Mouse (Mus musculus): ENCODE measurements around the gene Steap3. TPM values are rescaled to one million over a fixed set of nuclear protein-coding genes. Genes with fewer than 3 reads are reported as not detected.

Steap3 gene
- total RNA-seq, 2 experiments from 2014 or later, result 7.2 to 8.9 TPM

DNA sequence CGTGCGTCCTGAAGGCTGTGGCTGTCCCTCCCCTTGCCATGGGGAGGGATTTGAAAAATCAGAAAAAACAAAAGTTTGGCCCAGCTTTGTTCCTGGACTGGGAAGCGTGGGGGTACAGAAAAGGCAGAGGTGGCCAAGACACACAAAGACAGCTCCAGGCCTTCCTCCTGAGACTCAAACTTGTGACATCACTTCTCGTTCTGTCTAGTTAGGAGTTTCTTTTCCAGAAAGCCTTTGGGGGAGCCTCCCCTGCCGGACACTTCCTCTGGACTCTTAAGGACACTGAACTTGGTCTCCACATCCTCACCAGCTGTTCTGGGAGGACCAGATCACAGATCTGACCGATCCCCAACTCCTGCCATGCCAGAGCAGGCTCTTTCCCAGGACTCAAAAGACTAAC is 18.8 kb downstream of the Steap3 start:
- intact Hi-C loops (cut with DNase I), result no loop called here
- DNase-seq (ENCODE audit: extremely low spot score in 1 of 2, low spot score in 2 of 2), result peak in 1 of 2 experiments; percentile 37

GRCm38 (mm10) chr1:120252519-120253160 is 19.9 kb downstream of the Steap3 start:
- intact Hi-C loops (cut with DNase I), result no loop called here
- DNase-seq (ENCODE audit: extremely low spot score in 1 of 2, low spot score in 2 of 2), result no peak

GRCm38 (mm10) chr1:120251193-120251592 is 21.3 kb downstream of the Steap3 start:
- intact Hi-C loops (cut with DNase I), result no loop called here
- no peak for DNase-seq (ENCODE audit: extremely low spot score in 1 of 2, low spot score in 2 of 2)

GRCm38 (mm10) chr1:120250586-120250985 is 21.9 kb downstream of the Steap3 start:
- DNase-seq (ENCODE audit: extremely low spot score in 1 of 2, low spot score in 2 of 2), result no peak
- intact Hi-C loops (cut with DNase I), result no loop called here

DNA sequence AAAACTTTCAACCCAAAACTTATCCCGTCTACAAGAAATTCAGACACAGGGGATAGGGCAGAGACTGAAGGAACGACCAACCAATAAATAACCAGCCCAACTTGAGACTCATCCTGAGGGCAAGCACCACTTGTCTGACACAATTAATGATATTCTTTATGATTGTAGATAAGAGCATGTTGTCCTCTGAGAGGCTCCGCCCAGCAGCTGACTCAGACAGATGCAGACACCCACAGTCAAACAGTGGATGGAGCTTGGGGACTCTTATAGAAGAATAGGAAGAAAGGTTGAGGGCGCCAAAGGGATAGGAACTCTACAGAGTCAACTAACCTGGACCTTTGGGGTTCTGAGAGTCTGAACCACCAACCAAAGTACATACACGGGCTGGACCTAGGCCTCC is 22.7 kb downstream of the Steap3 start:
- no peak for DNase-seq (ENCODE audit: extremely low spot score in 1 of 2, low spot score in 2 of 2)
- intact Hi-C loops (cut with DNase I), result no loop called here

- intact Hi-C loops (cut with DNase I), result no loop called here
- peak in 1 of 2 experiments; percentile 77 for DNase-seq (ENCODE audit: extremely low spot score in 1 of 2, low spot score in 2 of 2)
These were observed 24.3 kb downstream of the Steap3 start for GRCm38 (mm10) chr1:120248156-120248555.

GRCm38 (mm10) chr1:120247351-120247750 is 25.2 kb downstream of the Steap3 start:
- DNase-seq (ENCODE audit: extremely low spot score in 1 of 2, low spot score in 2 of 2), result no peak
- intact Hi-C loops (cut with DNase I), result no loop called here

DNA sequence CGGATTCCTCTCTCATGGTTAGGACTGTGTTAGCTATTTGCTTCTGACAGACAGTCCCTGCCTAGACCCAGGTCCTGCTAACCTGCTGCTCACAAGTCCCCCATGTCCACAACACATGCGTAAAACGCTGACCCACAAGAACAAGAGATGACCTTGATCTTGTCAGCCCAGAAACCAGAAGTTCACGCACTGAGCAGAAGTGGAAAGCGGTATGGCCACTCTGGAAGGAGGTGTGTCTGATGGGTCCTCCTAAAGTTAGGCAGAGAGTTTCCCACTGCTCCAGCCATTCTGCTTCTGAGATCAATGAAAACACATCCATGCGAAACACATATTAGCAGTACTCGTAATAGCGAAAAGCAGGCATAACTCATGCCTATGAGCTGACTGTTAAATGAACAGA is 25.6 kb downstream of the Steap3 start:
- DNase-seq (ENCODE audit: extremely low spot score in 1 of 2, low spot score in 2 of 2), result no peak
- intact Hi-C loops (cut with DNase I), result no loop called here

DNA sequence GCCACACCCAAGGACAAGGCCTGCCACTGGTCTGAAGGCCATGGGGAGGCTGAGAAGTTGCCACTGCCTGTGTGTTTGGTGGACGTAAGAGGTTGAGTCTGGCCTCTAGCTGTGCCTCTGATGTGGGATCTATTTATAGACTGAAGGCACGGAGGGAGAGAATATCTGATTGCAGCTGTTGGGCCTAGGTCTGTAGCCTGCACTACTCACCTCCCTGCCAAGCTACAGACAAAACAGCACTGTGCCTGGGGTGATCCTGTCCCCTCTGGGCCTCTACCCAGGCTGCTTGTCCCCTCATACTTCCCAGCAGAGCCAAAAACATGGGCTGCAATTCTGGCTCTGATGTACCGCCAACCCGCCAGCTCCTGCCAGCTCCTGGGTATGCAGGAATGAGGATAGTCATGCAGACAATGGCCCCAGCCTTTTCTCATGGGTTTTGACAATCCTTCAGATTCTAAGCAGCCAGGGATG is 26.8 kb downstream of the Steap3 start:
- intact Hi-C loops (cut with DNase I), result no loop called here
- peak; percentile 61 to 67 for DNase-seq (ENCODE audit: extremely low spot score in 1 of 2, low spot score in 2 of 2)

- intact Hi-C loops (cut with DNase I), result no loop called here
- DNase-seq (ENCODE audit: extremely low spot score in 1 of 2, low spot score in 2 of 2), result no peak
These were observed 27.9 kb downstream of the Steap3 start for GRCm38 (mm10) chr1:120244646-120245045.

- intact Hi-C loops (cut with DNase I), result no loop called here
- no peak for DNase-seq (ENCODE audit: extremely low spot score in 1 of 2, low spot score in 2 of 2)
These were observed 28.5 kb downstream of the Steap3 start for GRCm38 (mm10) chr1:120243987-120244386.

DNA sequence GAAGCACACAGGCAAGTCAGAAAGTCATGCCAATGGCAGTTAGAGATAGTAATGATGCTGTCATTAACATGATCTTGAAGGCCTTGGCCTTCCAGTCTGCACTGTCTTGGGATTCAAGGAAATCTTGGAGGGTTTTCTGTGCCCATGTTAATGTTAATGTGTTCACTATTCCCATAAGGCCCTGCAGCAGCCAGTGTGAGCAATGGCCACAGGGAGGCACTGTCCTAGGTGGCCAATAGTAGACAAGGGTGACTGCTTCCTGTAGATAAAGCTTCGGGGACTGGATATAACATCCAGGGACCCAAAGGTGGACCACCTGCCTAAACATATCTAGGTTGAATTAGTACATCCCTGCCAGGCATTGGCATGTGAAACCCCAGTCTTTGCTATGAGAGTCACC is 35.4 kb downstream of the Steap3 start:
- no peak for DNase-seq (ENCODE audit: extremely low spot score in 1 of 2, low spot score in 2 of 2)
- intact Hi-C loops (cut with DNase I), result no loop called here

- no peak for DNase-seq (ENCODE audit: extremely low spot score in 1 of 2, low spot score in 2 of 2)
- intact Hi-C loops (cut with DNase I), result no loop called here
These were observed 36.1 kb downstream of the Steap3 start for GRCm38 (mm10) chr1:120236424-120236823.

DNA sequence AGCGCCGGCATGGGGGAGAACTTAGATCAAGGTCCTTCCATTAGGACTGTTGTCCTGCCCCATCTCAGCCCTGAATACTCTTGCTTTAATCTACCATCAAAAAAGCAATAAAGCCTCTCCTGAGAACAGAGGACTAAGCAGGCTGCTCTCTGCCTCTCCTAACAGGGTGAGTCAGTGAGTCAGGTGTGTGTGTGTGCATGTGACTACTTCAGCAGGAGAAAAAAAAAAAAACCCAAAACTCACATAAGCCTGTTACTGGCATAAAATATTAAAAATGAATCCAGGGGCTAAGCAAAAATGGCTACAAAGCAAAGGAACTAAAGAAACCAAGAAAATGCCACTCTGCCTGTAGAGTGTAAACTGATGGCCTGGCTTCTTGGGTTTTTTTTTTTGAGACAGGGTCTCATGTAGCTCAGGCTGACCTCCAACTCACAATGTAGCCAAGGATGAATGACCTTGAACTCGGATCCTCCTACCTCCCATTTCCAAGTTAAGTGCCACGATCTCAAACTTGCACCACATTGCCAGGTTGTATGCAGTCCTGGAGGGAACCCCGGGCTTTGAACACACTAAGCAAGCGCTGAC is 36.8 kb downstream of the Steap3 start:
- intact Hi-C loops (cut with DNase I), result no loop called here
- no peak for DNase-seq (ENCODE audit: extremely low spot score in 1 of 2, low spot score in 2 of 2)

DNA sequence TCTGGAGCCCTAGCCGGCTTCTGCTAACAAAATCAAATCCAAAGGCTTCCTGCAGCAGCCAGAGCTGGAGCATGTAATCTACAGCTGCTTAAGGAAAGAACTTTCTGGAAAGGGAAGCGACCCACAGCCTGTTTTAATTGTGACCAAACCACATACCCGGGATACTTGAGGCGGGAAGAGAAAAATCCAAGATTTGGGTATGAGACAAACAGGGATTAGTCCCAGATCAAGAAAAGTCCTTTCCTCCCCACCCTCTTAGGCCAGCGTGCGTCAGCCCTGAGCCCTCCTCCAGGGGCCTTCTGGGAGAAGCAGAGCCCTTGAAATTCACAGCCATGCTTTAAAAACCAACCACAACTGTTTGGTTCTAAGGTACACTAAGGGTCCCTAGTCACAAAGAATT is 40.3 kb downstream of the Steap3 start:
- DNase-seq (ENCODE audit: extremely low spot score in 1 of 2, low spot score in 2 of 2), result no peak
- intact Hi-C loops (cut with DNase I), result no loop called here

DNA sequence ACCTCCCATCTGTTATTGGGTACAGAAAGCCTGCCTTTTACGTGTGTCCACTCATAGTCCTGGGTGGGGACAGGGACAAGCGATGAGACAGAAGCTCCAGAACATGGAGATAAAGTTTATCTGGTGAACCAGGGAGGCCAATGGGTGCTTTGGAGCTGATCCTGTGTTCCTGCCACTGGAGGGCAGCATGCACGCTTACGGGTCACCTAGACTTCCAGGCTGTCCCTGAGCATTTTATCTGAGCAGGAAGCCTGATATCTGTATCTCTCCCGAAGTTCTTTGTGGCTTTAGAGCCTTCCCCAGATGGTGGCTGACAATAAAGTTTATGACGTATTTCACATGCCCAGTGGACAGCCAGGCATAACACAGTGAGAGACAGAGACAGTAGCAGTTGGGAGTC is 41.2 kb downstream of the Steap3 start:
- intact Hi-C loops (cut with DNase I), result no loop called here
- peak in 1 of 2 experiments; percentile 55 for DNase-seq (ENCODE audit: extremely low spot score in 1 of 2, low spot score in 2 of 2)

GRCm38 (mm10) chr1:120229723-120230471 is 42.6 kb downstream of the Steap3 start:
- DNase-seq (ENCODE audit: extremely low spot score in 1 of 2, low spot score in 2 of 2), result no peak
- intact Hi-C loops (cut with DNase I), result no loop called here

DNA sequence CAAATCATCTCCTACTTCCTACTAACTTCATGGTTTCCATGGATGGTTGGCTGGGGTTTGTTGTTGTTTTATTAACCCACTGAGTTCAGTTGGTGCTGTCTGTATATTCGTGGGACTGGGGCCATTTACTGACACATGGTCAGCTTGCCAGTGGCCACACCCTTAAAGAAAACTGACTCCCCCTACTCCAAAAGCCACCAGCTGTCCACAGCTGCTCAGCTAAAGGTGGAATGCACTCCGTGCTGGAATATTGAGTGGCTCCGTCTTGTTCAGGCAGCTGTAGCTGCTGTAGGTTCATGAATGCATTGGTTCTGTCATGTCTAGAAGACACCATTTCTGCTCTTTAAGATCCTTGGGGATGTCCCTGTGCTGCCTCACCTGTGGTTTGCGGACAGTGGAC is 48.9 kb downstream of the Steap3 start:
- intact Hi-C loops (cut with DNase I), result no loop called here
- DNase-seq (ENCODE audit: extremely low spot score in 1 of 2, low spot score in 2 of 2), result no peak

GRCm38 (mm10) chr1:120221285-120221684 is 51.2 kb downstream of the Steap3 start:
- DNase-seq (ENCODE audit: extremely low spot score in 1 of 2, low spot score in 2 of 2), result no peak
- intact Hi-C loops (cut with DNase I), result no loop called here

GRCm38 (mm10) chr1:120220841-120221240 is 51.7 kb downstream of the Steap3 start:
- DNase-seq (ENCODE audit: extremely low spot score in 1 of 2, low spot score in 2 of 2), result no peak
- intact Hi-C loops (cut with DNase I), result no loop called here
